Mouse (Mus musculus): ENCODE results near the gene Pla1a. TPM values are rescaled to one million over a fixed set of nuclear protein-coding genes. Genes with fewer than 3 reads are reported as not detected.

The Pla1a gene
- total RNA-seq, 2 experiments from 2014 or later, result not detected

- ATAC-seq (replicated peaks; ENCODE audit: poor library complexity), result no peak
Measured at GRCm38 (mm10) chr16:38434295-38434795, 1.4 kb upstream of the Pla1a start.

- ATAC-seq (replicated peaks; ENCODE audit: poor library complexity), result no peak
Measured at GRCm38 (mm10) chr16:38433514-38433913, 569 bp upstream of the Pla1a start.

- 0 out of 2 replicates have a peak, but pooled peaks have one; percentile 17 for ATAC-seq (replicated peaks; ENCODE audit: poor library complexity)
Measured at GRCm38 (mm10) chr16:38431446-38432185, 1.3 kb downstream of the Pla1a start.

DNA sequence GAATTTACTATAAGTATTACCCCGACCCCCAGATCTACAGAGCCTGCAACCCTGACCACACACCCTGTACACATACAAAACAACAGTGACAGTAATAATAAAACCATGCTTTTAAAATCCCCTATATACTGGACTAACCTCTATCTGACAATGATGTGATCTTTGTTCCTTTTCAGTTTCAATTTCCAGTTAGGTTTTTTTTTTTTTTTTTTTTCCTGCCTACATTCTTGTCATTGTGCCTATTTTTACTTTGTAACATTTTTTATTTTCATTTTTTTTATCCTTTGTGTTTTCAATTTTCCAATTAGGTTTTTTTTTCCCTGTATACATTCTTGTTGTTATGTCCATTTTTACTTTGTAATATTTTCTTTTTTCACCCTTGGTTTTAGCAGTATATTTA, 7.1 kb downstream of the Pla1a start:
- no peak for ATAC-seq (replicated peaks; ENCODE audit: poor library complexity)

GRCm38 (mm10) chr16:38425374-38425773, 7.6 kb downstream of the Pla1a start:
- ATAC-seq (replicated peaks; ENCODE audit: poor library complexity), result no peak

- peak; percentile 57 for ATAC-seq (replicated peaks; ENCODE audit: poor library complexity)
Measured at GRCm38 (mm10) chr16:38414953-38415352, 18.0 kb downstream of the Pla1a start.

- no peak for ATAC-seq (replicated peaks; ENCODE audit: poor library complexity)
Measured at GRCm38 (mm10) chr16:38408416-38408815, 24.5 kb downstream of the Pla1a start.

DNA sequence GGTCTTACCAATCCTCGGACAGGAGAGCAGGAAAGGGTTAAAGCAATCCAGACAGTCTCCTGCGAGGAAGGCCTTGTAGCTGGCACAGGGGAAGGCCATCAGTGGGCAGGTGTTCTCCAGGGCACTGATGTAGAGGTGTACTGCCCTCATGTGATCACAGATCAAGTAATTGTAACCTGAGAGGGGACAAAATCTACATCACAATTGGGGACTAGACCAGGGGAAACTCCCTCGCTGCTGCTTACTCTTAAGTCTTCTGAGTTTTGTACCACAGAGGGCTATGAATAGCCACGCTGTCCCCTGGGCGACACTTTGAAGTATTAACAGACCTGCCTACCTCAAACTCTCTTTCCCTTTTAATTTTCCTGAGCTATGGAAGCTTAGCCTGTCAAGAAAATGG, 25.4 kb downstream of the Pla1a start:
- ATAC-seq (replicated peaks; ENCODE audit: poor library complexity), result no peak

DNA sequence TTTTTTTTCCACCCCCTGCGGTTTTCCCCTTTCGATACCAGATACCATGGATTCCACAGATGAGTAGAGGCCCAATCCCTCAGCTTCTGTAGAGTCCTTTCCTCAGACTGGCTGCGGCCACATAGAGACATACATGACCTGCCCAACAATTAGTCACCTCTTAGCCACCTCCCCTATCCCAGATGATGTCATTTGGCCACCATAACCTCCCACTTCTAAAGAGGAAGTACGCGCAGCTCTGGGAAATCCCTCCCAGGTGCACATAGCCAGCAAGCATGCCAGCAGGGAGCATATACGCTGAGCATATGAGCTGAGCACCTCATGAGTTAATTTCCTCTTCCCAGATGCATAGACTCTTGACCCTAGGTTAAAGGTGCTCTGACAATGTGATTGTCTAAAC, 26.2 kb downstream of the Pla1a start:
- ATAC-seq (replicated peaks; ENCODE audit: poor library complexity), result peak; percentile 38

GRCm38 (mm10) chr16:38406293-38406692, 26.7 kb downstream of the Pla1a start:
- ATAC-seq (replicated peaks; ENCODE audit: poor library complexity), result no peak

GRCm38 (mm10) chr16:38403639-38404038, 29.3 kb downstream of the Pla1a start:
- ATAC-seq (replicated peaks; ENCODE audit: poor library complexity), result peak; percentile 85

- no peak for ATAC-seq (replicated peaks; ENCODE audit: poor library complexity)
Measured at GRCm38 (mm10) chr16:38401468-38401867, 31.5 kb downstream of the Pla1a start.

GRCm38 (mm10) chr16:38400311-38400960, 32.5 kb downstream of the Pla1a start:
- no peak for ATAC-seq (replicated peaks; ENCODE audit: poor library complexity)

- peak; percentile 45 for ATAC-seq (replicated peaks; ENCODE audit: poor library complexity)
Measured at GRCm38 (mm10) chr16:38399531-38400231, 33.3 kb downstream of the Pla1a start.

- no peak for ATAC-seq (replicated peaks; ENCODE audit: poor library complexity)
Measured at GRCm38 (mm10) chr16:38399076-38399475, 33.9 kb downstream of the Pla1a start.

GRCm38 (mm10) chr16:38398266-38398665, 34.7 kb downstream of the Pla1a start:
- no peak for ATAC-seq (replicated peaks; ENCODE audit: poor library complexity)

- ATAC-seq (replicated peaks; ENCODE audit: poor library complexity), result peak; percentile 73
Measured at GRCm38 (mm10) chr16:38396155-38396554, 36.8 kb downstream of the Pla1a start.

DNA sequence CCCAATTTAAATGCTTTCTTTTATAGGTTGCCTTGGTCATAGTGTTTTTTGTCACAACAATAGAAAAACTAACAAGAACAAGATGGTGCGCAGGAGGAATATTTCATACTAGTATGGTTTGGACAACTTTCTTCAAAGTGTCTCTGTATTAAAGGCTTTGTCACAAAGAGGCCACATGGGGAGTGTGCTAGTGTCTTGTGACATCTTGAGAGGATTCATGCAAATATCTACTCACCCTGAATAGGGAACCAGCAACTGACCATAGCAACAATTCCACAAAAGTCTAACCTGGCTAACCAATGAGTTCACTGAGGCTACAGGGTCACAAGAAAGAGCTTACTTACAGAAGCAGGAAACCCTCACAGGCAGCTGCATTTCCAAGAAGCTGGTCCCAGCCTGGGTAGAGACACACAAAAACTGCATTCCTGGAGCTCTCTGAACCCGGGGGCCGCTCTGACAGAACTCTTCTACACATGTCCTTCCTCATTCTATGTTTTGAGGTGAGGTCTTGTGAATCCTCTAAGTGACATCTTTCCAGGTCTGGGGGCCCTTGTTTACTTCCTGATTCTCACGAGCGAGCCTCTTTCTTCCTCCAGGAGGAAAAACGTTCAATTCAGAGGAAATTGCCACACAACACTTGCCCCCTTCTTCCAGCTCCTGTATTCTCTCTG, 37.8 kb downstream of the Pla1a start:
- peak; percentile 13 for ATAC-seq (replicated peaks; ENCODE audit: poor library complexity)

GRCm38 (mm10) chr16:38394191-38394618, 38.7 kb downstream of the Pla1a start:
- ATAC-seq (replicated peaks; ENCODE audit: poor library complexity), result peak; percentile 56

GRCm38 (mm10) chr16:38392126-38392894, 40.6 kb downstream of the Pla1a start:
- ATAC-seq (replicated peaks; ENCODE audit: poor library complexity), result no peak

Measured in megakaryocyte progenitor cell, adult 5-6 weeks (primary cell).